Mouse (Mus musculus): ENCODE results near the gene Scel. TPM values are rescaled to one million over a fixed set of nuclear protein-coding genes. Genes with fewer than 3 reads are reported as not detected.
A peak's percentile ranks its signal among the peaks of the same experiment; 100 is the strongest.
"Not testable (repeated sequence)": the region's sequence is repeated elsewhere in the genome, so short reads cannot be mapped to it uniquely, and the experiment has no call there.

The Scel gene
- under 1 TPM in 1 of 2 experiments, not detected in 1; 0.31 TPM for polyA plus RNA-seq (2017; shearing (Covaris generic))

DNA sequence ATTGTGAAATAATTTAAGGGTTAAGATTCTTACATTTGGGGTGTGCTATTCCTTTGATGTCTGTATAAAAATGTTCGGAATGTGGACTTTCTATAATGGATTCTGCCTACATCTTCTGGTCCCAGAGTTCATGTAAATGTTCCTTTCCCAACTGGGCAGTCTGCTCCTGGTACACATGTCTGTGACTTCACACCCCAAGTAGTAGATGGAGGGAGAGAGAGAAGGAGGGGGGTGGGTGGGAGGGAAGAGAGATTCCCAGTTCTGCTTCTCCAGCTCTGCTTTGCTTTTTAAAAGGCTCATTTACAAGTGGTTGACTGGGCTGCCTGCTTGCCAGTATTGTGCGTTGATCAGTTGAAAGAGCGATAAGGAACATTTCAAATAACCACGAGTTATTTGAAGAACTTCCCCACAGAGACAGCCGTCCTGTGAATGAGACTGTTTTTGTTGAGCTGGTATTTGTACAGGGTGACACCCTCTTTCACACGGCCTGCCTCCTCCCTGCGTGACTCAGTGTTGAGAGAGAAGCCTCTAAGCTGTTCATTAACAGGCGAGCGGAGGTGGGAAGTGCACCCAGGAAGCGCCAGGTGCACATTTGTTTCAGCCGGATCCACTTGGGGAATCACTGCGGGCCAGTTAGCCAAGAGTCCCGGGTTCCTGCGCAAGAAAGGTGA, at the start of gene Scel:
Scel (plus strand) TSS at position 541 of the 671 bp plus-strand sequence.
- ATAC-seq = no peak

DNA sequence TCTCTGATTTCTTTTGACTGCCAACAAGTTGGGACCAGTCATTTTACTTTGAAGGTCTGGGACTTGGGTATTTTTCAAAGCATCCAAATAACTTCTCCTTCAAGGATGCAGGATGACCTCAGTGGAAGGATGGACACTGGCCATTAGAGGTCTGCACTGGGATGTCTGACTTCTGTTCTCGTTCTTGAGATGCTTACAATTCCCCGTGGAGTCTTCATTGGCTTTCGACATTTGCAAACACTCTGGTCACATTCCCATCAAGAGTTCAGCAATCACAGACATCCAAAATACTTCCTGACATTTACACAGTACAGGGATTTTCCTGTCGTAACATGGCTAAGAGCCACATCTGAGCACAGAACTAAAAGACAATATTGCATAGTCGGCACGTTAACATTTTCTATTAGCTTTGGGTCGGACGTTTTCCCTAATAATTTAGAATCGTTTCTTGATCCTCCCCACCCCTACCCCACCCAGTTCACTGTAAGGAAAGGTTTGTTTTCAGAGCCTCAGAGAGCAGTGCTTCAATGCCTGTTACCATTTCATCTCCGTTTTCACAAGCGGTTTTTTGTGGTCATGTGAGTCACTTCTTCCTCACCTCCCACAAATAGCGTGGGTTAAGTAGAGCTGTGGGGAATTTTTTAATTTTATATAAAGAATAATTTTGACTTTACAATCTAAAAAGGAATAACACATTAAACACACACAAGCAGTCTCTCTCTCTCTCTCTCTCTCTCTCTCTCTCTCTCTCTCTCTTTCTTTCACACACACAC, 44.3 kb upstream of the Scel start:
- ATAC-seq = peak; percentile 71

DNA sequence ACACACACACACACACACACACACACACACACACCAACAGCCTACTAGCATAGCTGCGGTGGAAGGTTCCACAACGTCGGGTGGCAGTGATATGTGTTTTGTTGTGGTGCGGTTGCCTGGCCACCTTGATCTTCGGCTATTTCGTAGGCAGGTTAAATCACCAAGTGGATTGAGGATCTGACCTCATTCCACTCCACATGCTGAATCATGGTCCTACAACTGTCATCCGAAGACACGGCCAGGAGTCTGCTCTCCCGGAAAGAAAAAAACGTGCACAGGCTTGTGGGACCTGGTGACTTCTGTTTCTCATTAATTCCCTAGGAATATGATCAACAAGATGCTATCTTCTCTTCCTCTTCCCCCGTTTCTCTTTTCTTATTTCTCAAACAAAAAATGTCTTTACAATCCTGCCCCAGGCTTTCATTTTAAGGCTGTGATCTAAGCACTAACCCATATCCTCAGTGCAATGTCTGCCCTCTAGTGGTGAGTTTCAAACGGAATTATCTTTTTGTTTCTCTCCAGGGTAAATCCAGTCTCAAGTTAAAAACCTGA, 43.6 kb upstream of the Scel start:
- peak; percentile 79 for ATAC-seq

DNA sequence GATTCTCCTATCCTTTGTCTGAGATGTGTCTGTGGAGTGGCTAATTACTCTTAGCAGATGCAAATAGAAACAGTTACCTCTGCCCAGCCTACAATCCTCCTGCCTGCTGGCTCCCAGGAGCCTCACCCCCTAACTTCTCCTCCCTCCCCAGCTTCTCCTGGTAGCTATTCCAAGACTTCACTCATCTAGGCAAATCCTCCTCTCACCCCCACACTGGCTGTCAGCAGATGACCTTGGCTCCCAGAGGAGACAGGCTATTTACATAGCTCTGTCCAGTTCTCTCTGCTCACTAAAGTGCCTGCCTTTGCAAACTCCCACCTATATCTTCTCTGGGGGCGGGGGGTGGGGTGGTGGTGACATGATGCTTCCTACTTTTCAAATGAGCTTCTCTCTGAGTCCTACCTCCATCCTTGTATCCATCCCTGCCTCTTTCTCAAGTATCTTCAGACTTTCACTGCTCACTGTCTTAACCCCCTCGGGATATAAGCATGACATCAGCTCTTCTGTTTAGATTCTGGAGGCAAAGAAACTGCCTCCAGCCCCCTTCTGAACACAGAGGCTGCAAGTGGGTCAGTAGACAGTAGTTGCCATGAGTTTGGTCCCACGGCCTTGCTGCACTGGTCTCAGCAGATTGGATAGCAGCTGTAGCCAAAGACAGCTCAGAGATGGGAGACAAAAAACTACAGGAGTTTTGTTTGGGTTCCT, 41.9 kb upstream of the Scel start:
- ATAC-seq = no peak

DNA sequence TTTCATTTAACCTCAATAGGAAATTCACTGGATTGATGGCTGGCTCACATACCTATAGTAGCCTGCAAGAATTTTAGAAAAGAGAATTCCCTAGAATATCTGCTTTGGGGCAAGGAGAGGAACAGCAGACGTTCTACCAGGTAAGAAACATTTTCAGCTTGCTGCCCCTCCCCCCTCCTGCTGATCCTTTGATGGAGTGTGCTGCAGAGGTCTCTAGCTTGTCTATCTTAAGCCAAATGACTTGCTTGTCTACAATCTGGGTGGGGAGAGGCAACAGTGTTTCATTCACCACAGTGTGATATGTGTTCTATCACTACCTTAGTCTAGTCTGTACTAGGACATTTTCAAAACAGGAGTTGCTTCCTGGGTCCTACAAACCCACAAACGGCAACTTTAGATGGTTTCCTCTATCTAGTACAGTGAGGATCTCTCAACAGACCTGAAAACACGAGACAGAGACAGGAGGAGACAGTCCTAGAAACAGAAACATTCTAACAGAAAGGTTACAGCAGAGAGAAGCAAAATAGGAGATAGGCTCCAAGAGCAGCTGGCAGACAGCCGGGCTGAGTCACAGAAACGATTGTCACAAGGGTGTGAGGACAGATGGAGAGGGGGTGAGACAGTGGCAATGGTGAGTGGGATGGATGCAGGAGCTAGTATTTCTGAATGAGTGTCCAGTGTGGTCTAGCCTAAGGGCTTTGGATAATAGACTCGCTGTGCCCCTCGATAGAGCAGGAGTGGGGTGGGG, 41.2 kb upstream of the Scel start:
- ATAC-seq = no peak

DNA sequence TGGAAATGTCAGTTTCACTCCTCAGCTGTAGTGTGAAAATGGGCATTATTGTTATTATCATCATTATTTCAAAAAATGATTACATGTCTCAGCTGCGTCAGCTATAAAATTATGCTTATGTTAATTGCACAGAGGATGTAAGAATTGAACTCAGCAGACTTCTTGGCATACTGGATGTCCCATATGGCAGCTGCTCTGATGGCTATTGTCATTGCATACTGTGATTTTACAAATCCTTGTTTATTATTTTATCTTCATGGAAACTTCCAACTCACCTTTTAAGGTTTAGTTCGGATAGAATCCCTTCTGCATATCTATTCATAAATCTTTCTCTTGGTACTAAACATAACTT, 40.6 kb upstream of the Scel start:
- ATAC-seq = no peak

DNA sequence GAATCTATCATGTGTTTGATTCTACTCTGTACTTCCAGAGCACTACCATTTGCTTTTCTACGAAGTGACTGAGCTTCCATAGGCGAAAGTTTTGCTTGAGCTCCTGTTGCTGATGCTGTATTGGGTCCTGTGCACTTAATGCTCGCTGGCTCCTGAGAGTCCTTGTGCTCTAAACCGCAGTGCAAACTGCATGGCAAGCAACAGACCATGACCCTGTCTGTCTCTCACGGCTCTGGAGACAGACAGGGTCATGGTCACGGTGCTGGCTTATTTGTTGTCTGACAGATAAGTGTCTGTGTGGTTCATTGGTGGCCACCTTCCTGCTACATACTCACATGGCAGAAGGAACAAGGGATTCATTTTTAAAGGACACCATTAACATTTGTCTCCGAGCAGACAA, 37.8 kb upstream of the Scel start:
- ATAC-seq = no peak

DNA sequence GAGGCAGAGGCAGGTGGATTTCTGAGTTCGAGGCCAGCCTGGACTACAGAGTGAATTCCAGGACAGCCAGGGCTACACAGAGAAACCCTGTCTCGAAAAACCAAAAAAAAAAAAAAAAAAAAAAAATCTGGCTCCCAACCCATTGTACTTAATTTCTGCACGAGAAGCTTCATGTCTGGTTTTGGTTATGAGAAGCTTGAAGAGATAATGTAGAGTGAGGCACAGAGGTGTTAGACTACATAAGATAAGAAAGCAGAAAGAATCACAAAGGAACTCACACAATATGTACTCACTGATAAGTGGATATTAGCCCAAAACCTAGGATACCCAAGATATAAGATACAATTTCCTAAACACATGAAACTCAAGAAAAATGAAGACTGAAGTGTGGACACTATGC, 36.9 kb upstream of the Scel start:
- ATAC-seq = not testable (repeated sequence)

DNA sequence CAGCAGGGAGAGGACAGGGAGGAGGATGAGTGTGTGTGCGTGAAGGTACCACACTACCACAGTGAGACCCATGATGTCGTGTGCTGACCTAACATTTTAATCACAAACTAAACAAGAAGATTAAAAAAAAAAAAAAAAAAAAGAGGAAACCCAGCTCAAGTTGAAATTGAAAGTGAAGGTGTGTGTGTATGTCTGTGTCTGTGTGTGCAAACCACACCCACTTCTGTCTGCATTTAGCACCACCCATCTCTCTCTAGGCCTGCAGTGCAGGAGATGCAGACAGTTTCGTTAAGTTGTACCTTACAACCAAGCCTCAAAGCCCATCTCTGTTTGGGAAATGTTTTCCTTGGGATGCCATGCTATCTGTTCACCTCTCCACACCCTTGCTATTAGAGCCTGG, 35.9 kb upstream of the Scel start:
- ATAC-seq = peak; percentile 98

DNA sequence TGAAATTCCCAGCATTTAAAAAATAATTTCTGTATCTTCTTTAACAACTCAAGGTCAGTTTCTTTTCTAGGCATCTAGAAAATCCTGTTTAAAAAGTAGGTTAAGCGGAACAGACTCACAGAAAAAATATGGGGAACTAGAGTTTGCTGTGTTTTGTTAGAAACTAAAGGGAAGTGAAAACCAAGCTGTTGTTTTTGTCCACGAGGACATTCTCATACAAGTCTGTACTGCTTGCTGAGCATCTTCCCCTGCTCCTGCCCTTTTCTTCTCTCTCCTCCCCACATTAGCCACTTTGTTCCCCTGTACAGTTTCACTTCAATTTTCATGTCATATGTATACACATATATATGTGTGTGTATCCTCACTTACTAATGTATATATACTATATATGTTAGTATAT, 35.2 kb upstream of the Scel start:
- ATAC-seq = no peak

DNA sequence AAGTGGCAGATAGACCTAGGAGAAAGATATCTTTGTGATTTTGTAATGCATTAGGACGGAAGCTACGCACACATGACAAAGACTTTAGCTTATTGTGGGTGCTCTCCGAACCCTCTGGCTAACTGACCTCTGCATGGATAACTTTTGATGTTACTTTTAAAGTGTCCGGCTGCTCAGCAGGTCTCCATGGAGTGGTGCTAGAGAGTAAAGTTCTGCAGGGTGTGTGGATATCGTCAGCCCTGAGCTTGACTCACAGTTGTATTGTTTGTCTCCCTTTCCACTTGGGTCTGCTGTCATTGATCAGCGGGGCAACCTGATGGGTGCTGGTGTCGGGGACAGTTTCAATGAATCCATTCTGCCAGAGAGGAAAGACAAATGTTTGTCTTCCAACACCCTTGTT, 33.7 kb upstream of the Scel start:
- no peak for ATAC-seq

DNA sequence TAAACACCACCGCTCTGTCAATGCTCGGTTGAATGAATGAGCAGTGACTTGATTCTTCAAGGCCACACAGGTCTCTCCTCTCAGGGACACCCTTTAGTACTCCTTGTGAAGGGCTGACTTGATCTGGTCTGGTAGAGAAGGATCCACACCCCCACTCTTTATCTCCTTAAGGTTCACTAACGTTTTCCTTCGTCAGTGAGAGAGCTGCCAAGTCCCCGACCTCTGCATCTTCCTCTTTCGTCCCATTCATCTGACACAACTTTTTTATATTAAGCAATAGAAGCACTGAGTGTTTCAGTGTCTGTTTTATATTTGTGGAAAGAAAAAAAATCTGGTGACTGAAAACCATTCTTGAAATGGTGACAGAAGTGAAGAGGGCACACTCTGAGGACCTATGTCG, 31.6 kb upstream of the Scel start:
- no peak for ATAC-seq

DNA sequence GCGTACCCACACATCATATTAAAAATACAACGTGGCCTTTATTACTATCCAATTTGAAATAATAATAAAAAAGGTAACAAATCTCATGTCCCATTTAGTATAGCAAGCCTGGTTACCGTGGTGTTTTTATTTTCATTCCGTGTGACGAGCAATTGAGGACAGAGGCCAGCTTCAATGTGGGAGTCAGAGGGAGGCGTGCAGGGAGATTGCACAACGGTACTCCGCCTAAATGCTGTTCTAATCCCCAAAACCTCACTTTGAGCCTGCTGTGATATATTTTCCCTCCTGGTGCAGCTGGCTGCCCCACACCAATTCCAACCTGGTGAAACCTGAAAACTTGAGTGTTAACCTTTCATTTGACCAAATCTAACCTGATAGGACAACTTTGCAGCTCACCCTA, 27.5 kb upstream of the Scel start:
- ATAC-seq = no peak

DNA sequence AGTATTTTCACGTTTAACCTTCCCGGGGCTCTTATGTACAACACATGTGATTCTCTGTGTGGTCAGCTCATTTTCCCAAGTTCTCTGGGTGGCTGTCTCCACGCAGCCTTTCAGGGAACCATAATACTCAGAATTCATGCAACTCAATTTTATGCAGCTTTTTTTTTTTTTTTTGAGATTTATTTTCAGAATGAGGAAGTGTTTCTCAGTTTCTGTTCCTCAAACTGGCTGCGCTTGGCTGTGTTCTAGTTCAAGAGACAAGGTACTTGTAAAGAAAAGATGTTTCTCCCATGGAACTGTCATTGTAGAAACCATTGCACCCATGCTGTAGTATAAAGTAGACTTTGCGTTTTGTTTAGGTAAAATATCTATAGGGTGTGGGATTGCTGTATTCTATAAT, 26.2 kb upstream of the Scel start:
- ATAC-seq = no peak

DNA sequence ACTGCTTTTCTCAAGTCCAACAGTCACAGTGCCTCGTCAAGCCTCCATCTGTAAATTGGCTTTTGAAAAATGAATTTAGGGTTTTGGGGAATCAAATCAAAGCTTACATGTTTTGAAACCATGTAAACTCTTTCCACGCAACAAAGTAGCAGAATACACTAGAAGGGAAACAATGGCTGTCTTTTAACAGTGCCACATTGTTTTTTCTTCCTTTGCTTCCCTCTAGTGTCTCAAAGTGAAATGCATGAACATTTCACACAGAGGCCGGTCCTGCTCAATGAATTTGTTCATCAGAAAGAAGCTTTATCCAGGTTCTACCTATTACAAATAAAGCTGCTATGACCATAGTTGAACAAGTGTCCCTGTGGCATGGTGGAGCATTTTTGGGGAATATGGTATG, 24.5 kb upstream of the Scel start:
- peak; percentile 63 for ATAC-seq

DNA sequence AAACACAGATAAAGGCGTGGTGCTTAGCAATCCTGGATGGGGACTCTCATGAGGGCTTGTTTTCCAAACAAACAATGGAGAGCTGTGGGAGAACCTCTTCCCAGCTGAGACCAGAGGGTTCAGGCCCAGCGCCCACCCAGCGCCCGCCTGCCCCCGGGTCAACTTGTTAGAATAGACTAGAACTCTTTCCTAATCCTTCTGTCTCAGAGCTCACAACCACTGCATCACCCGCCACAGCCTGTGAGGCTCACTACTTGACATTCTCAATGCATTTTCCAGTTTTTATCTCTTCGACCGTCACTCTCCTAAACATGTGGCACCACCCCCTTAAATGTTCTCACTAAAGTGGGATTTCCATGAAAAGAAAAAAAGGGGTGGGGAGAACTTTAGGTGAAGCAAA, 14.9 kb upstream of the Scel start:
- ATAC-seq = no peak

DNA sequence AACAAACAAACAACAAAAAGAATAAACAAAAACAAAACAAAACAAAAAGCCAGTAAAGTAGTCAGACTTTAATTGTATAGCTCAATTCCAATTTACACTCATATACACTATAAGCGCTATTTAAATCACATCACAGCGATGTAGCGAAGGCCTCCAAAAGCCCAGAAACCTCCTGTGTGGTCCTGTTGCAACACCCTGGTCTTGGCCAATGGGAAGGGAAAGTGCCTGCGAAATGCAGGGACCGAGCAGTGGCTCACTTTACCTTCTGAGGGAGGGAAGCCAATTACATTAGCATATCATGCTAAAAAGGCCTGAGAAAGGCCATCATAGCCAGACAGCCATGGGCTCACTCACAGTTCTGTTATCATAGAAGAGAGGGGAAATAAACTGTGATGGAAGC, 14.5 kb upstream of the Scel start:
- no peak for ATAC-seq

DNA sequence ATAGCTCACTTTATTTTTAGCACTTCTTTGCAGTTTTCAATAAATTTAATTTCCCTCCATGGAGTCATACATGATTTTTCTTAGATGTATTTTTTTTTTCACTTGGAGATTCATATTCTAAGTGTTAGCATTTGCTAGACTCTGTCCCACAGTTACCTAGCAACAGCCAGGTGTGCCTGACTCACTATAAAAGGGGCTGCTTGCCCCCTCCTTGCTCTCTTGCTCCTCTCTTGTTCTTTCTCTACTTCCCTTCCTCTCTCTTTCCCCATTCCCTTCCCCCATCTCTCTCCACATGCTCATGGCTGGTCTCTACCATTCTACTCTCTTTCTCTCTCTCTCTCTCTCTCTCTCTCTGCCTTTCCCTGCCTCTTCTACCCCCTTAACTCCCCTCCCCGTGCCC, 14.1 kb upstream of the Scel start:
- no peak for ATAC-seq

DNA sequence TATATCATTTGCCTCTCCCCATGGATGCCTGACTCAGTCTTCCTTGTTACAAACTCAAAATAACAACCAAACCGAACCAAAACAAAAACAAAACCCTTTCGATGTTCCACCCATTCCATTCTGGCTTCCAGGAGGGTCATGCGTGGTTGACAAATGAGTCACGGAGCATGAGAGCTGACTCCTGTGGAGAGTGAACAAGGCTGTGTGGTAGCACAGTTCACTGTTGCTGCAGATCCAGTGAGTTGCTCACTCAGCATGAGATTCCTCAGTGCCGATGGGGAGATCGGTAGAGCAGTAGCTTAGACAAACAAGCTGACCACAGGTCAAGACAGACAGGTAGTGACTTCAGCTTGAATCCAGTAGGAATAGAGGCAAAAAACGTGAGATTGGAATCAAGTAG, 12.8 kb upstream of the Scel start:
- ATAC-seq = no peak

DNA sequence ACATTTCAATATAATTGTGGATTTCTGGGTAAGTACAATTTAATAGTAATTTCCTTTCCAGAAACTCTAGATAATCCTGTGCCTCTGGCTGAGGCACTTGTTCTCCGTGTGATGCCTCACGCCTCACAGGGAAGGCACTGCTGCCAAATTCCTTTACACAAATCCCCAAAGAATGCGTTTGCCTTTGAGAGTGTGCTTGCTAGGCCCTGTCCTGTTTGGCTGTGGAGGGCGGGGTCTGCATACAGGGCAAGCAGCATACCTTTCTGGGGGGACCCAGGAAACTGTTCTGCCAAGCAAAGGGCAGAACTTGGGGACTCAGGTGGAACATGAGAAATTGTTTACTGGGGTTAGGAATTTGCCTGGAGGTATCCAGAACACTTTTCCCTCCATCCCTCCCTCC, 12.2 kb upstream of the Scel start:
- no peak for ATAC-seq

DNA sequence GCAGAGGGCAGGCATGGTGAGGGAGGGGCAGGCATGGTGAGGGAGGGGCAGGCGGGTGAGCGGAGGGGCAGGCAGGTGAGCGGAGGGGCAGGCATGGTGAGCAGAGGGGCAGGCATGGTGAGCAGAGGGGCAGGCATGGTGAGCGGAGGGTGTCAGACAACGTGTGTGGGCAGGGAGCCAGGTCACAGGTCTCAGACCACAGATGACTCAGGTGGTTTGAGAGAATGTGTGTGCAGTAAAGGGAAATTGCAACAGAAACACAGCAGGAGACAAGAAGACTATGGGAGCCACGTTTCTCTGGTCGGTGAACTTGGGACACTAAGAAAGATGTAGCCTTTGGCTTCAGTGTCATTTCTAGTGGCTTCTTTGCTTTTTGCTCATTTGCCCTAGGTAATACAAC, 8.6 kb upstream of the Scel start:
- no peak for ATAC-seq

DNA sequence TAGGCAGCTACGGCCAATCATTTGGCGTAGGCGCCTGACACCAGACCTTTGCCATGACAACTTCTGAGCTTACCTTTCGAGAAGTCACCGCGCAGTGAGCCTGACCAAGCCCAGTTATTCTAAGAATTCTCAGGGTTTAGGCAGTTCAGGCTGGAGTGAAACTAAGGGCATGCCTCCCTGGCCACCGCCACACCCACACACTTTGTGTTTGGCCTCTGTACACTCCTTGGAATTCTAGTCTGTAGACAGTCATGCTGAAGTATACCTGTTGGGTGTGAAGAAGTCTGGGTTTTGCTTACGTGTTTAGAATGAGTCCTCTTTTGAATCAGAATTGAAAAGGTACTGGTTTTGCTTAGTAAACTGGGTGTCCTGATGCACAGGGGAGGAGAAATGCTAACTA, 3.6 kb upstream of the Scel start:
- no peak for ATAC-seq

DNA sequence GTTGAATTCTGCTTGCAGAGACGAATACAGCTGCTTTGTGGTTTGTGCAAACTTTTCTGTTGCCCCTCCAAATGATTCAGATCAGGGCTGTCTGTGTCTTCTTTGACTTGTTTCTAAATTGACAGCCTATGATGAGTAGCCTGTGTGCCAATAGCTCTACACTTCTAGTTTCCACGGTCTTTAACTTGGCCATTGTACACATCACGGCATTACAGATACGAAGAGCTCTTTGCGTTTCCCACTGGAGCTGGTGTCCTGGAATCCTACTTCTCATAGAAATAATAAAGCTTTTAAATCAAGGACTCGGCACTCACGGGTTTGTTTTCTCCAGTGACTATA, 300 bp downstream of the Scel start:
- no peak for ATAC-seq

Data from CD4-positive, CD25-positive, alpha-beta regulatory T cell, adult 4 months (primary cell).